Mouse (Mus musculus) heart, postnatal 0 days (tissue): ENCODE results near the gene Il4ra.

Experiments used
- CTCF ChIP-seq: IDR thresholded peaks from 2 replicates; pipeline ENCODE4 v1.5.1; 2016; ENCODE audit warnings: antibody characterized with exemption, control low read depth, low read depth
- EP300 ChIP-seq: IDR thresholded peaks from 2 replicates; pipeline ENCODE4 v1.6.1; 2016; ENCODE audit warnings: antibody characterized with exemption, low read depth

DNA sequence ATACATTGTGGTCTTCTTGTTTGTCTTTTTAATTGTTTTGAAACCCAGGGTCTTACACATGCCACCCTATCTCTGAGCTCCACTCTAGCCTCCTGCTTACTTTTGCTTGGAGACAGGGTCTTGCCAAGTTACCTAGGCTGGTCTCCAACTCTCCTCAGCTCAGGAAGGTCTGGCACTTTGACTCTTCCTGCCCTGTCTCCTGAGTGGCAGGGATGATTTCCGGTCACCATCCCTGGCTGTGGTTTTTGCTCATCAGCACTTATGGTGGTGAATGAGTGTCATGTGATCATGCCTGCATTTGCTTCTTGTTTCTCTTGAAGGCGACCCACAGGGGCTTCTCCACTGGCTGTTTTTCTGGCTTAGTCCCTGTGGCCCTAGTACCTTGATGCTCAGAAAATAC, 21.9 kb downstream of the Il4ra start:
- TF ChIP-seq CTCF (no peak), EP300 (no peak)
